10 mouse cellular contexts compared by ENCODE assay signal in the genomic region with DNA sequence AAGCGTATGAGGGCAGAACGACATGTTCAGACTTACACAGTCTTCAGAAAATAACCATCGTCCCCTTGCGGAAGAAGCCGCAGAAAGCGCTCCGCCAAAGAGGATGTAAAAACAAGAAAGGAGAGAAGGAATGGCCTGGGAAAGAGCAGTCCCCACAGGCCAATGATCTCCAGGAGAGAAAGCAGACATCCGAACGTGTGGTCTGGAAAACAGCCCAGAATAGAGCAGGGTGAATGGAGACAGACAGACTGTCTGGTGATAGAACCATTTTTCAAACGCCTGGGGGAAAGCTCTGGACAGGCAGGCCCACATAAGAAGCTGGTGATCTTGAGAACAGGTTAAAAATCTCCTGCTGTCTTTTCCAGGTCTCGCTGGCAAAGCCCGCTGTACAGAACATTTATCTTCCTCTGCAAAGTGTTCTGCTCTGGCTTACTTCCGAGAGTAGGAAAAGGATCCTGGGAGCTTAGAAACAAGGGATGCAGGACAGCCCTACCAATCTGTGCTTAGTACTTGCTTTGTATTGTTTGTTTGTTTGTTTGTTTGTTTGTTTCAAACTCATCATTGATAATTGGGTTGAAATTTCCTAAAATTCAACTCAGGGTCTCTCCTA.
A peak's percentile ranks its signal among the peaks of the same experiment; 100 is the strongest.
DNase-seq lines count a peak whose midpoint lies in the region; ATAC-seq lines count a peak whose summit lies in the region.
"Had no signal": no experiment of that assay in that cellular context is flagged by ENCODE, and none has a peak within 500 bp of the region (broad histone marks: within the 10 kb centered on the region; RNA-seq: fewer than 3 reads in every experiment).

No protein-coding gene starts in this region.

- peaks cover 9% of the 10 kb centered on the region for H3K9me3 ChIP-seq in heart, embryonic 15.5 days (replicated peaks)

- H3K4me2 ChIP-seq in heart, embryonic 15.5 days, result peak overlapping the region; percentile 43

- ATAC-seq in heart, embryonic 15.5 days (replicated peaks; ENCODE audit: insufficient number of reproducible peaks, insufficient read depth, low FRiP score, low read depth), result no peak

- H3K27ac ChIP-seq in heart, embryonic 15.5 days, result peak overlapping the region; percentile 40; the same call in 1 of the 2 replicates
- H3K27ac ChIP-seq: macrophage had no signal

- 41% methylated on average over 13 of the region's 13 CpGs for WGBS in heart, embryonic 15.5 days

- peak; percentile 23 to 26 for DNase-seq in heart, adult 18-20 months
- DNase-seq in heart, postnatal 25 days (ENCODE audit: low spot score), result no peak
- peak; percentile 11 for DNase-seq in right cerebral cortex, postnatal 25 days
- no peak for DNase-seq in right cerebral cortex, postnatal 36 days (ENCODE audit: low spot score in 2 of 2)
- DNase-seq in yolk sac, embryonic 10.5 days (ENCODE audit: low spot score), result peak; percentile 2
- no peak for DNase-seq in urinary bladder, postnatal 14 days (ENCODE audit: low spot score)
- no peak for DNase-seq in adrenal gland, postnatal 4 days (ENCODE audit: low spot score in 2 of 2)

- no peak overlapping the region for H3K9ac ChIP-seq in heart, embryonic 15.5 days

- intact Hi-C loops in heart, postnatal 25 days (cut with DNase I), result no loop called here

- peak overlapping the region; percentile 16 for H3K4me3 ChIP-seq in heart, embryonic 15.5 days

- H3K4me1 ChIP-seq in heart, embryonic 15.5 days (replicated peaks), result peaks cover 4% of the 10 kb centered on the region

- H3K27me3 ChIP-seq in heart, embryonic 15.5 days, result no peaks in the 10 kb centered on the region

- no peaks in the 10 kb centered on the region for H3K36me3 ChIP-seq in heart, embryonic 15.5 days
- H3K36me3 ChIP-seq: G1E had no signal

Comparison
In these comparisons a context has a peak if more than half of its experiments do, and no peak if none do; other contexts are left out.
1. DNase-seq: peak in heart, adult 18-20 months (2 of 2), right cerebral cortex, postnatal 25 days (single experiment) and yolk sac, embryonic 10.5 days (single experiment); none in heart, postnatal 25 days (single experiment), right cerebral cortex, postnatal 36 days (0 of 2), urinary bladder, postnatal 14 days (single experiment) and adrenal gland, postnatal 4 days (0 of 2).